In genomic region chr5:21949507-21949897, GRCm38 (mm10) we compare ENCODE assay signal across 29 mouse cellular contexts.
DNase-seq lines count a peak whose midpoint lies in the region; ATAC-seq and TF ChIP-seq lines count a peak whose summit lies in the region.
"Had no signal": no experiment of that assay in that cellular context is flagged by ENCODE, and none has a peak within 500 bp of the region (broad histone marks: within the 10 kb centered on the region; RNA-seq: fewer than 3 reads in every experiment).

No protein-coding gene starts in this region.

- peak overlapping the region; percentile 64 for H3K27ac ChIP-seq in cerebellum, adult 2 months (ENCODE audit: insufficient read depth, low read length)
- H3K27ac ChIP-seq in hindbrain, embryonic 14.5 days, result no peak overlapping the region
- H3K27ac ChIP-seq in hindbrain, embryonic 11.5 days (ENCODE audit: low read depth, low read length), result no peak overlapping the region
- H3K27ac ChIP-seq in neural tube, embryonic 14.5 days (ENCODE audit: low read depth, low read length), result no peak overlapping the region
- no peak overlapping the region for H3K27ac ChIP-seq in neural tube, embryonic 15.5 days (replicated peaks)
- H3K27ac ChIP-seq: embryonic facial prominence, embryonic 10.5 days; embryonic facial prominence, embryonic 15.5 days; intestine, embryonic 15.5 days; layer of hippocampus, adult 2 months; liver, embryonic 14.5 days; macrophage; neural tube, embryonic 12.5 days; stomach, embryonic 15.5 days had no signal

- no peaks in the 10 kb centered on the region for H3K9me3 ChIP-seq in hindbrain, embryonic 14.5 days (ENCODE audit: control insufficient read depth, low read length)
- H3K9me3 ChIP-seq in hindbrain, embryonic 11.5 days (ENCODE audit: control insufficient read depth, low read length), result no peaks in the 10 kb centered on the region
- H3K9me3 ChIP-seq in neural tube, embryonic 14.5 days (ENCODE audit: control insufficient read depth, low read length), result no peaks in the 10 kb centered on the region
- H3K9me3 ChIP-seq in neural tube, embryonic 15.5 days (replicated peaks), result no peaks in the 10 kb centered on the region
- H3K9me3 ChIP-seq: embryonic facial prominence, embryonic 10.5 days; embryonic facial prominence, embryonic 15.5 days; intestine, embryonic 15.5 days; neural tube, embryonic 12.5 days; stomach, embryonic 15.5 days had no signal

- no peaks in the 10 kb centered on the region for H3K27me3 ChIP-seq in cerebellum, adult 2 months (ENCODE audit: control insufficient read depth, insufficient read depth, low read length)
- no peaks in the 10 kb centered on the region for H3K27me3 ChIP-seq in hindbrain, embryonic 14.5 days (ENCODE audit: control insufficient read depth, insufficient read depth, low read length)
- no peaks in the 10 kb centered on the region for H3K27me3 ChIP-seq in hindbrain, embryonic 11.5 days (ENCODE audit: control insufficient read depth, insufficient read depth, low read length)
- no peaks in the 10 kb centered on the region for H3K27me3 ChIP-seq in neural tube, embryonic 14.5 days (ENCODE audit: control insufficient read depth, insufficient read depth, low read length)
- no peaks in the 10 kb centered on the region for H3K27me3 ChIP-seq in neural tube, embryonic 15.5 days (replicated peaks)
- H3K27me3 ChIP-seq: CH12.LX; embryonic facial prominence, embryonic 15.5 days; intestine, embryonic 15.5 days; neural tube, embryonic 12.5 days; stomach, embryonic 15.5 days had no signal

- H3K4me3 ChIP-seq in cerebellum, adult 2 months (replicated peaks; ENCODE audit: insufficient read depth, low read depth, low read length), result no peak overlapping the region
- no peak overlapping the region for H3K4me3 ChIP-seq in hindbrain, embryonic 14.5 days (replicated peaks; ENCODE audit: low read length)
- H3K4me3 ChIP-seq in hindbrain, embryonic 11.5 days (ENCODE audit: low read depth, low read length), result no peak overlapping the region
- H3K4me3 ChIP-seq in neural tube, embryonic 14.5 days (ENCODE audit: low read depth, low read length), result no peak overlapping the region
- H3K4me3 ChIP-seq in neural tube, embryonic 15.5 days (replicated peaks), result no peak overlapping the region
- H3K4me3 ChIP-seq: embryonic facial prominence, embryonic 10.5 days; embryonic facial prominence, embryonic 15.5 days; intestine, embryonic 15.5 days; layer of hippocampus, adult 2 months; neural tube, embryonic 12.5 days; stomach, embryonic 15.5 days had no signal

- no peak overlapping the region for H3K4me2 ChIP-seq in hindbrain, embryonic 14.5 days (replicated peaks)
- H3K4me2 ChIP-seq in hindbrain, embryonic 11.5 days (replicated peaks; ENCODE audit: low read depth, low read length), result no peak overlapping the region
- no peak overlapping the region for H3K4me2 ChIP-seq in neural tube, embryonic 14.5 days (ENCODE audit: low read depth, low read length)
- H3K4me2 ChIP-seq in neural tube, embryonic 15.5 days, result no peak overlapping the region
- H3K4me2 ChIP-seq: embryonic facial prominence, embryonic 15.5 days; heart, embryonic 11.5 days; intestine, embryonic 15.5 days; neural tube, embryonic 12.5 days; stomach, embryonic 15.5 days had no signal

- DNase-seq in cerebellum, adult 2 months, result no peak
- DNase-seq in cerebellum, postnatal 14 days, result no peak
- no peak for DNase-seq in hindbrain, embryonic 14.5 days (ENCODE audit: low spot score)
- DNase-seq in hindbrain, embryonic 11.5 days (ENCODE audit: low spot score), result no peak
- no peak for DNase-seq in heart, adult 11 months
- DNase-seq in frontal cortex, postnatal 36 days (ENCODE audit: low spot score in 2 of 2), result no peak
- DNase-seq: adrenal gland, adult 2 months; adrenal gland, postnatal 36 days; gastrocnemius, postnatal 25 days; heart, adult 18-20 months; kidney, adult 2 months; kidney, postnatal 36 days; liver; lung, adult 2 months; lung, postnatal 10 days; right cerebral cortex, postnatal 14 days had no signal

- H3K4me1 ChIP-seq in cerebellum, adult 2 months (ENCODE audit: control insufficient read depth, insufficient read depth, low read length), result peaks cover 14% of the 10 kb centered on the region
- H3K4me1 ChIP-seq in hindbrain, embryonic 14.5 days (replicated peaks; ENCODE audit: control insufficient read depth, insufficient read depth, low read length), result no peaks in the 10 kb centered on the region
- no peaks in the 10 kb centered on the region for H3K4me1 ChIP-seq in hindbrain, embryonic 11.5 days (replicated peaks; ENCODE audit: control insufficient read depth, insufficient read depth, low read length)
- no peaks in the 10 kb centered on the region for H3K4me1 ChIP-seq in neural tube, embryonic 14.5 days (ENCODE audit: control insufficient read depth, insufficient read depth, low read length)
- H3K4me1 ChIP-seq in neural tube, embryonic 15.5 days, result no peaks in the 10 kb centered on the region
- H3K4me1 ChIP-seq: embryonic facial prominence, embryonic 10.5 days; embryonic facial prominence, embryonic 15.5 days; intestine, embryonic 15.5 days; neural tube, embryonic 12.5 days; stomach, embryonic 15.5 days had no signal

- TF ChIP-seq POLR2A in cerebellum, adult 2 months (IDR thresholded peaks at IDR 0.05; ENCODE audit: borderline replicate concordance, insufficient read depth, low read length), result no peak

- peak; percentile 52; the same call in 1 of the 2 replicates for ATAC-seq in hindbrain, embryonic 14.5 days (ENCODE audit: low FRiP score)
- no peak for ATAC-seq in hindbrain, embryonic 11.5 days (ENCODE audit: low FRiP score)
- ATAC-seq in neural tube, embryonic 14.5 days (ENCODE audit: low read depth), result peak; percentile 26; the same call in 1 of the 2 replicates
- no peak for ATAC-seq in neural tube, embryonic 15.5 days (ENCODE audit: low FRiP score)
- ATAC-seq: activated CD4-positive, CD25-positive, alpha-beta regulatory T cell, adult 4 months; intestine, embryonic 15.5 days had no signal

- H3K36me3 ChIP-seq in hindbrain, embryonic 14.5 days (replicated peaks; ENCODE audit: control insufficient read depth, insufficient read depth), result no peaks in the 10 kb centered on the region
- no peaks in the 10 kb centered on the region for H3K36me3 ChIP-seq in hindbrain, embryonic 11.5 days (ENCODE audit: control insufficient read depth, insufficient read depth, low read length)
- H3K36me3 ChIP-seq in neural tube, embryonic 14.5 days (ENCODE audit: control insufficient read depth, insufficient read depth, low read length), result no peaks in the 10 kb centered on the region
- H3K36me3 ChIP-seq in neural tube, embryonic 15.5 days, result no peaks in the 10 kb centered on the region
- H3K36me3 ChIP-seq: embryonic facial prominence, embryonic 10.5 days; embryonic facial prominence, embryonic 15.5 days; intestine, embryonic 15.5 days; neural tube, embryonic 12.5 days; stomach, embryonic 15.5 days had no signal

- no peak for TF ChIP-seq CTCF in cerebellum, adult 2 months (IDR thresholded peaks at IDR 0.05; ENCODE audit: borderline replicate concordance, insufficient read depth, low read depth, low read length)

- 49% methylated on average over 7 of the region's 7 CpGs for WGBS in cerebellum, adult 2 months
- 60% methylated on average over 7 of the region's 7 CpGs for WGBS in hindbrain, embryonic 14.5 days
- WGBS in hindbrain, embryonic 11.5 days, result 86% methylated on average over 7 of the region's 7 CpGs
- 56% methylated on average over 7 of the region's 7 CpGs for WGBS in neural tube, embryonic 14.5 days
- 51% methylated on average over 7 of the region's 7 CpGs for WGBS in neural tube, embryonic 15.5 days

- no peak overlapping the region for H3K9ac ChIP-seq in hindbrain, embryonic 14.5 days
- H3K9ac ChIP-seq in hindbrain, embryonic 11.5 days (ENCODE audit: low read depth, low read length), result no peak overlapping the region
- no peak overlapping the region for H3K9ac ChIP-seq in neural tube, embryonic 14.5 days (replicated peaks; ENCODE audit: low read depth, low read length)
- H3K9ac ChIP-seq in neural tube, embryonic 15.5 days (replicated peaks), result no peak overlapping the region
- H3K9ac ChIP-seq: embryonic facial prominence, embryonic 15.5 days; intestine, embryonic 15.5 days; liver, embryonic 14.5 days; neural tube, embryonic 12.5 days; stomach, embryonic 15.5 days had no signal

Comparison
In these comparisons a context has a peak if more than half of its experiments do, and no peak if none do; other contexts are left out.
1. ATAC-seq: peak in hindbrain, embryonic 14.5 days (single experiment) and neural tube, embryonic 14.5 days (single experiment); none in hindbrain, embryonic 11.5 days (single experiment) and neural tube, embryonic 15.5 days (single experiment).